Mouse (Mus musculus) limb, embryonic 15.5 days (tissue): ENCODE results near the gene Msx1. TPM values are rescaled to one million over a fixed set of nuclear protein-coding genes. Genes with fewer than 3 reads are reported as not detected.

Experiments used
- ATAC-seq: fragments of 200-750 bp; cut with Nextera tagmentation; 2 replicates; pipeline ENCODE4 v1.8.0; 2017; ENCODE audit warnings: low read depth, moderate TSS enrichment; ENCODE audit not compliant: insufficient number of reproducible peaks, low FRiP score, low TSS enrichment
- H3K27ac ChIP-seq: fragments of 300-500 bp; sonication (generic); 2 replicates; pipeline ENCODE4 v1.5.1; 2015; ENCODE audit warnings: moderate library complexity, mild to moderate bottlenecking, inconsistent platforms
- H3K27me3 ChIP-seq: fragments of 300-500 bp; sonication (generic); 2 replicates; pipeline ENCODE4 v1.6.1; 2015; ENCODE audit warnings: inconsistent platforms
- H3K36me3 ChIP-seq: fragments of 300-500 bp; sonication (generic); 2 replicates; pipeline ENCODE4 v1.6.1; 2015; ENCODE audit warnings: inconsistent platforms
- H3K4me1 ChIP-seq: fragments of 300-500 bp; sonication (generic); 2 replicates; pipeline ENCODE4 v1.6.1; 2015; ENCODE audit warnings: inconsistent platforms
- H3K4me2 ChIP-seq: fragments of 300-500 bp; sonication (generic); 2 replicates; pipeline ENCODE4 v1.6.1; 2015; ENCODE audit warnings: mild to moderate bottlenecking, inconsistent platforms
- H3K4me3 ChIP-seq: fragments of 300-500 bp; sonication (generic); 2 replicates; pipeline ENCODE4 v1.5.1; 2015; ENCODE audit warnings: mild to moderate bottlenecking, inconsistent platforms
- H3K9ac ChIP-seq: fragments of 300-500 bp; sonication (generic); 2 replicates; pipeline ENCODE4 v1.6.1; 2015; ENCODE audit warnings: inconsistent platforms
- H3K9me3 ChIP-seq: fragments of 300-500 bp; sonication (generic); 2 replicates; pipeline ENCODE4 v1.6.1; 2016; ENCODE audit warnings: inconsistent platforms
- WGBS: fragments of 180-500 bp; shearing (Covaris S2); methylation state at CpG from one replicate; pipeline ENCODE4 v1.1.7; 2015; 5-methylcytosine and 5-hydroxymethylcytosine counted together
- polyA plus RNA-seq: library from polyadenylated mRNA; unstranded; fragments of >200 nt; fragmentation: Nextera tagmentation; extraction: Ambion mirVana; gene quantifications from 2 replicates; pipeline ENCODE4 v1.2.1, GENCODE M21; 2015

Msx1 gene
- polyA plus RNA-seq, 1 experiment from 2014 or later: 137 TPM

DNA sequence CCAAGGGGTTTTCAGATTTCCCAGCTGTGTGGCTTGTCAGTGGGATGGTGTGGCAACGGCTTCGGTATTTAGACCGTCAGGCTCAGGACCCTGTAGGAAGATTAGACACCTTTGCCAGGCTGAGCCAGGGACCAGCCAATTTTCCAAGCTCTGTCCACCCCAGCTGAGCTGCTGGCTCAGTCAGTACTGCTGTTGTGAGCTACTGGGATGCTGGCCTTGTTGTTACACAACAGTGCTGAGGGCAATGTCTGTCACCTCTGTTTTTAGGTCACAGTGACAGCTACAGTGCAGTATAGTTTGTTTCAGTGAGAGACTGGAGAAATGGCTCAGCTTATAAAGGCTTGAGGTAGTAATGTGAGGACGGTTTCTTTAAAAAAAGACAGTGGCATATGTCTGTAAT is 50.4 kb downstream of the Msx1 start:
- 0 out of 2 replicates have a peak, but pooled peaks cover 2% of the 10 kb centered on the region for H3K27me3 ChIP-seq
- H3K27ac ChIP-seq: no peak overlapping the region
- H3K9me3 ChIP-seq: no peaks in the 10 kb centered on the region
- H3K4me1 ChIP-seq: peaks cover 5% of the 10 kb centered on the region
- no peak overlapping the region for H3K9ac ChIP-seq
- H3K4me2 ChIP-seq: no peak overlapping the region
- ATAC-seq: no peak
- H3K4me3 ChIP-seq: no peak overlapping the region
- H3K36me3 ChIP-seq: no peaks in the 10 kb centered on the region
- 49% methylated on average over 4 of the region's 4 CpGs for WGBS

- Histone ChIP-seq H3K27ac (no peak overlapping the region), H3K4me1 (peaks cover 10% of the 10 kb centered on the region), H3K4me2 (no peak overlapping the region), H3K9me3 (no peaks in the 10 kb centered on the region), H3K9ac (no peak overlapping the region), H3K36me3 (no peaks in the 10 kb centered on the region), H3K4me3 (no peak overlapping the region), H3K27me3 (no peaks in the 10 kb centered on the region)
- ATAC-seq: no peak
- WGBS: 52% methylated on average over 6 of the region's 6 CpGs
These were observed 53.5 kb downstream of the Msx1 start for GRCm38 (mm10) chr5:37770870-37771269.

Other genes starting within 250 kb of the Msx1 start
- gene Stk32b, start 107.4 kb downstream of the Msx1 start, polyA plus RNA-seq: 3.8 and 4.5 TPM in 2 replicates
- 78.7 and 87.1 TPM in 2 replicates for gene Cytl1, start 89.1 kb downstream of the Msx1 start, polyA plus RNA-seq
- 48.0 and 49.5 TPM in 2 replicates for gene Stx18, start 214.2 kb upstream of the Msx1 start, polyA plus RNA-seq